Mouse (Mus musculus): Measurements from ENCODE around the gene Gm5134.

- no peak; the same call in 1 of the 2 replicates for TF ChIP-seq CHD2 (IDR thresholded peaks at IDR 0.05; ENCODE audit: low read depth, low read length)
- no peak for TF ChIP-seq MAFK (IDR thresholded peaks at IDR 0.05; ENCODE audit: insufficient read depth, low read depth, low read length)
- TF ChIP-seq ZC3H11A (IDR thresholded peaks at IDR 0.05; ENCODE audit: borderline replicate concordance, low read depth, low read length), result no peak
- no peak for TF ChIP-seq ZNF384 (IDR thresholded peaks at IDR 0.05; ENCODE audit: low read depth, low read length)
Observed at GRCm38 (mm10) chr10:76032402-76033118, 78.2 kb downstream of the Gm5134 start, which contains the start of gene Zfp280b.
